Mouse (Mus musculus): ENCODE data around the gene Nt5c2. TPM values are rescaled to one million over a fixed set of nuclear protein-coding genes. Genes with fewer than 3 reads are reported as not detected.

The Nt5c2 gene
- total and polyA plus RNA-seq, 3 experiments, result 16.7 to 63.9 (median 58.2) TPM

DNA sequence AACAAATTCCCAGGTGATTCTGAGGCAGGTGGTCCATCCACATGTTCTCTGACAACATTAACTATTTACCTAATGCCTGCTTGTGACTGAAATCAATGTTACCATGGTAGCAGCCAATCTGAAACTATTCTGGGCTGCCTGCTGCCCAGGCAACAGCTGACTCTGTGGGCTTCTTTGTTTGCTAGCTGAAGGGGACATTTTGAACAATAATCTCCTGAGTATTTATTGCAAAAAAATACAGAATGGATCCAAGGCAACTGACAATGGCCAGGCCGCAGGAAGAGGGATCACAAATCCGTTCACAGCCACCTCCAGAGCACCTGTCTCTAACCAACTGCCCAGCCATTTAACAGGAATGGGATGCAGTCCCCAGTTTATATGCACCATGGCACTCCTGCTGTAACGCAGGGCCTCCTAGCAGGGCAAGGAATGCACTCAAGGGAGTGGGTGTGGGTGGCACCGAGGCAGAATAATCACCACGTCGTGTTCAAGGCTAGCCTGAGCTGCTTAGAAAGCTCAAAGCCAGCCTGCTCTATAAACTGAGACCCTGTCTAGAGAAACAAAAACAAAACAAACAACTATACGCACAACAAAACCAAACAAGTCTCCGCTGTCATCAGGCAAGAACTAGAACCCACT lies 43.8 kb downstream of the Nt5c2 start:
- intact Hi-C loops (cut with DNase I), result no loop called here
- Histone ChIP-seq H3K27ac (no peak overlapping the region), H3K4me3 (no peak overlapping the region), H3K9ac (ENCODE audit: low read depth, low read length) (no peak overlapping the region), H3K4me1 (ENCODE audit: control insufficient read depth, insufficient read depth, low read length) (peaks cover 7% of the 10 kb centered on the region), H3K27me3 (ENCODE audit: control insufficient read depth, insufficient read depth, low read length) (no peaks in the 10 kb centered on the region), H3K36me3 (ENCODE audit: control insufficient read depth, insufficient read depth, low read length) (no peaks in the 10 kb centered on the region), H3K79me2 (replicated peaks; ENCODE audit: control insufficient read depth, insufficient read depth, low read length) (no peaks in the 10 kb centered on the region)
- 78% methylated on average over 8 of the region's 8 CpGs for WGBS
- DNase-seq, result no peak
- TF ChIP-seq EP300 (IDR thresholded peaks at IDR 0.05; ENCODE audit: insufficient read depth, low read depth, low read length) (no peak), POLR2A (IDR thresholded peaks at IDR 0.05; ENCODE audit: insufficient read depth, low read depth, low read length) (no peak), CTCF (IDR thresholded peaks at IDR 0.05) (no peak)

DNA sequence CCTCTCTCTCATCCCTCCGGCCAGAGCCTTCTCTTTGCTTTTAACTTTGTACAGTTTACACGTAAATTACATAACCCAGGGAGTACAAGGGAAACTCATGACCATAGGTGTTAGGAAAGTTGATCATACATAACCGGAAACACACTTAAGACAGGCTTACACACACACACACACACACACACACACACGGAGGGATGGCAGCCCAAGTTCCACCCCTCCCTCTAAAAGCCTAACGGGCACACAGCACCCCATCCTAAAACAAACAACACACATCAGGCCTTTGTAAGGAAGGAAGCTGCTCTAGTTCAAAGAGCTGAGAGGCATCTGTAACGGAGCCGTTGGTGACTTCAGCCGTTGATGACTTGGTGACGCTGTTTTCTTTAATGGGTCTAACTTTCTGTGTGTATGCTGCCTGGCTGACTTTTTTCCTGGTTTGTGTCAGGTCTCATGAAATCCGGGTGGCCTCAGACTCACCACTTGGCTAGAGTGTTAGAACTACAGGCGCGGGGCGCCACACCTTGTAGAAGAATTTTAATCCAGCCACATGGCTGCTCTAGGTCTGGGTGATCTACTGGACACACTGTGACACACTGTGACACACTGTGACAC lies 44.7 kb downstream of the Nt5c2 start:
- Histone ChIP-seq H3K4me3 (no peak overlapping the region; the same call in 1 of the 2 replicates), H3K36me3 (ENCODE audit: control insufficient read depth, insufficient read depth, low read length) (no peaks in the 10 kb centered on the region), H3K27ac (peak overlapping the region; percentile 82), H3K4me1 (ENCODE audit: control insufficient read depth, insufficient read depth, low read length) (peaks cover 7% of the 10 kb centered on the region), H3K9ac (ENCODE audit: low read depth, low read length) (peak overlapping the region; percentile 57), H3K79me2 (replicated peaks; ENCODE audit: control insufficient read depth, insufficient read depth, low read length) (no peaks in the 10 kb centered on the region), H3K27me3 (ENCODE audit: control insufficient read depth, insufficient read depth, low read length) (no peaks in the 10 kb centered on the region)
- intact Hi-C loops (cut with DNase I), result no loop called here
- DNase-seq, result peak in 1 of 2 experiments; percentile 31
- 39% methylated on average over 13 of the region's 13 CpGs for WGBS
- TF ChIP-seq POLR2A (IDR thresholded peaks at IDR 0.05; ENCODE audit: insufficient read depth, low read depth, low read length) (no peak), CTCF (IDR thresholded peaks at IDR 0.05) (no peak), EP300 (IDR thresholded peaks at IDR 0.05; ENCODE audit: insufficient read depth, low read depth, low read length) (no peak)

DNA sequence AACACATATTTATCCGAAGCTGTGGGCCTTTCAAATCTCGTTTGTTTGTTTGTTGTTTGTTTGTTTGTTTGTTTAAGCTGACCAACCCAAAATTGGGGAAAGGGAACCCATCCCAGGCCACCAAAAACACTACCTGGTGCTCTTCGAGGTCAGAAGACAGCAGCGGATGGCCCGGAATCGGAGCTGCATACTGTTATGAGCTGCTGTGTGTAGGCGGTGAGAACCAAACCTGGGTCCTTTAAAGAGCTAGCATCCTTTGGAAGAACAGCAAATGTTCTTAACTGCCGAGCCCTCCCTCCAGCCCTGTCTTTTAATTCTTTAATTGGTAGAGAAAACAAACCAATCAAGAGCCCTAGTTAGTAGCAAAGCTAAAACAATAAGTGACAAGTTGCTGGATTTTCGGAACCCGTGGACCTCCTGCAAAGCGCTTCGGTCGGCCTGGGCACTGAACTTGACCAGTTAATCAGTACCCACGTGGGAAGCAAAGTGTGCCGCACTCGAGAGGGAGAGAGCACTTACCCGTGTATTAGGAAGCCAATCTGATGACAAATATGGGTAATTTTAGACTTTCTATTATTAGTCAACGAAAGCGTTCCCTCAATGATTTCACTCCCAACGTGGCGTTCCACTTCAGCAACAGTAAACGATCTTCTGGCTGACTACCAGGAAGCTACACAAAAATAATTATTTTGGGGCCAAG lies 45.5 kb downstream of the Nt5c2 start:
- H3K4me1 ChIP-seq (ENCODE audit: control insufficient read depth, insufficient read depth, low read length), result peaks cover 7% of the 10 kb centered on the region
- 33% methylated on average over 22 of the region's 22 CpGs for WGBS
- H3K4me3 ChIP-seq, result peak overlapping the region; percentile 4; the same call in 1 of the 2 replicates
- intact Hi-C loops (cut with DNase I), result no loop called here
- peak overlapping the region; percentile 34 for H3K9ac ChIP-seq (ENCODE audit: low read depth, low read length)
- peak; percentile 37 to 53 for DNase-seq
- no peaks in the 10 kb centered on the region for H3K79me2 ChIP-seq (replicated peaks; ENCODE audit: control insufficient read depth, insufficient read depth, low read length)
- no peaks in the 10 kb centered on the region for H3K27me3 ChIP-seq (ENCODE audit: control insufficient read depth, insufficient read depth, low read length)
- TF ChIP-seq EP300 (IDR thresholded peaks at IDR 0.05; ENCODE audit: insufficient read depth, low read depth, low read length) (no peak), POLR2A (IDR thresholded peaks at IDR 0.05; ENCODE audit: insufficient read depth, low read depth, low read length) (peak; percentile 59; the same call in 1 of the 2 replicates)
- peak overlapping the region; percentile 82 for H3K27ac ChIP-seq
- H3K36me3 ChIP-seq (ENCODE audit: control insufficient read depth, insufficient read depth, low read length), result no peaks in the 10 kb centered on the region

DNA sequence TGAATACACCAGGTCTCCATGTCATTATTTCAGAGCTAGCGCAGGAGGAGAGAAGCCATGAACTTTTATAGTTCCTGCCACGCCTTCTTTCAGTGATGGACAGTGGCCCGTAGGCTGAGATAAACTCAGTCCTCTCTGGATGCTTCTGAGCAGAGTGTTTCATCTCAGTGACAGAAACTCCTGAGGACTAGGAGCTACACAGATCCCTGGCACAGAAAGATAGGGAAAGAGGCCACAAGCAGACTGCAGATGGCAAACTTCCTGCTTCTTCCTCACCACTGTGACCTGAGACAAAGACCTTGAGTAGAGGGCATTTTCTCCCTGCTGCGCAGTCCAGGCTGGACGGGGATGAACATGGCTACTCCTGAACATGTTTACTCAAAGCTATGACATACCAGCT lies 46.1 kb downstream of the Nt5c2 start:
- Histone ChIP-seq H3K4me1 (ENCODE audit: control insufficient read depth, insufficient read depth, low read length) (peaks cover 7% of the 10 kb centered on the region), H3K27ac (peak overlapping the region; percentile 82), H3K27me3 (ENCODE audit: control insufficient read depth, insufficient read depth, low read length) (no peaks in the 10 kb centered on the region), H3K9ac (ENCODE audit: low read depth, low read length) (no peak overlapping the region), H3K79me2 (replicated peaks; ENCODE audit: control insufficient read depth, insufficient read depth, low read length) (no peaks in the 10 kb centered on the region), H3K4me3 (no peak overlapping the region; the same call in 1 of the 2 replicates), H3K36me3 (ENCODE audit: control insufficient read depth, insufficient read depth, low read length) (no peaks in the 10 kb centered on the region)
- 61% methylated on average over 5 of the region's 5 CpGs for whole genome bisulfite sequencing
- DNase-seq, result peak in 1 of 2 experiments; percentile 33
- intact Hi-C loops (cut with DNase I), result no loop called here
- no peak for TF ChIP-seq CTCF (IDR thresholded peaks at IDR 0.05)
- TF ChIP-seq EP300 (IDR thresholded peaks at IDR 0.05; ENCODE audit: insufficient read depth, low read depth, low read length), result no peak
- 0 out of 2 replicates have a peak, but pooled peaks have one; percentile 54 for TF ChIP-seq POLR2A (IDR thresholded peaks at IDR 0.05; ENCODE audit: insufficient read depth, low read depth, low read length)

DNA sequence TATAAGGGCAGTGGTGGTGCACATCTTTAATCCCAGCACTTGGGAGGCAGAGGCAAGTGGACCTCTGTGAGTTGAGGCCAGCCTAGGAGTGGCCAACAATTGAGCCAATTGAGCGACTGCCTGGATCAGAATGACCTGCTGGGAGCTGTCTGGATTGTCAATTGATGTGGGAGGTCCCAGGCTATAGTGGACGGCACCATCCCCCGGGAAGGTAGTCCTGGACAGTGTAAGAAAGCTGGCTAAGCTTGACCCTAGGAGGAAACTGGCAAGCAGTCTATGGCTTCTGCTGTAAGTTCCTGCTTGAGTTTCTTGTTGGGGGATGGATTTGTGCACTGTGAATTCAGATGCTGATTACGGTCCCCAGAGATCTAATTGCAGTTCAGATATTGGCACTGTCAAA lies 47.1 kb downstream of the Nt5c2 start:
- no peaks in the 10 kb centered on the region for H3K27me3 ChIP-seq (ENCODE audit: control insufficient read depth, insufficient read depth, low read length)
- intact Hi-C loops (cut with DNase I), result no loop called here

More for the DNA sequence above, 47.1 kb downstream of the Nt5c2 start:
- Histone ChIP-seq H3K9ac (ENCODE audit: low read depth, low read length) (no peak overlapping the region), H3K27ac (no peak overlapping the region), H3K36me3 (ENCODE audit: control insufficient read depth, insufficient read depth, low read length) (no peaks in the 10 kb centered on the region), H3K4me3 (no peak overlapping the region), H3K79me2 (replicated peaks; ENCODE audit: control insufficient read depth, insufficient read depth, low read length) (no peaks in the 10 kb centered on the region), H3K4me1 (ENCODE audit: control insufficient read depth, insufficient read depth, low read length) (peaks cover 9% of the 10 kb centered on the region)
- WGBS, result 49% methylated on average over 4 of the region's 4 CpGs
- DNase-seq, result peak in 1 of 2 experiments; percentile 32
- no peak for TF ChIP-seq POLR2A (IDR thresholded peaks at IDR 0.05; ENCODE audit: insufficient read depth, low read depth, low read length)
- TF ChIP-seq EP300 (IDR thresholded peaks at IDR 0.05; ENCODE audit: insufficient read depth, low read depth, low read length), result no peak
- TF ChIP-seq CTCF (IDR thresholded peaks at IDR 0.05), result no peak
